Mouse (Mus musculus): ENCODE measurements at regions not wholly inside any gene's neighbourhood (a gene's known extent, or its start where the extent isn't known, plus 50 kb on each side); places are given as distances from the start of the nearest gene placed in this dataset.

DNA sequence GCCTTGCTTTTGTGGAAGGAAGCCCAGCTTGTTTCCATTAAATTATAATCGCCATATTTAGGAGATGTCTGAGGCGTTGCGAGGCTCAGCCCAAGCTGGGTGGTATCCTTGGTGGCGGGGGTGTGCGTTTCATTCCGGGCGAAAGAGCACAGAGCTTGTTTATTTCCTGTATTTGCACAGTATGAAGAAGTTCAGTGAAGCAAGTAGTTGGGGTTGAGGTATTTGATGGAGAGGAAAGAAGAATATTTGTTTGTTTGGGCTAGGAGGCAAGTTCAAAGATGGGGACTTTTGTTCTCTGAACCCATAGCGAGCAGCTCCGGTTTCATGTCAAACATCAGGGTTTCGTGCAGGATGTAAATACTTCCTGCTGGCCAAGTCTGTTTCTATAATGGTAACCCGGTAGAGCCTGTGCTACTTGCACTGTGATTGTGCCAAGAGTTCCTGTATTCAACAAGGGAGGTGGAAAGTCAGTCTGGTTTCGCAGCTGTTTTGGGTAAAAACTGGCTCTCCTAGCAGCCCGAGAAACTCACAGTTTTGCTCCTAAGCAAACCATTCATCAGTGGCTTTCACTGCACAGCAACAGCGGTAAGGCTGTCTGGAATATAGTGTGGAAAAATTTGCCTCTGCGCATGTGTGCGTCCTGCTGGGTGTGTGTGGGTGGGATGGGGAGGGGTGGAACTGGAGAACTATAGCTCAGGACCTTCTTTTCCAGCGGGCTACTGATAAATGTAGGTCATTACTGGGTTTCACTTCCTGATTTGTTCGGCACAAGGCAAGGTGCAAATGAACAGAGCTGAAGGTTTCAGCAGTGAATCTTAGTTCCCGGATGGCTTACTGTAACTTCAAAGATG, 306.7 kb upstream of the Nrip1 start:
- ATAC-seq (replicated peaks) = peak; percentile 48; the same call in 1 of the 2 replicates
- Histone ChIP-seq H3K9me3 (no peaks in the 10 kb centered on the region), H3K9ac (no peak overlapping the region), H3K27ac (no peak overlapping the region), H3K36me3 (replicated peaks) (no peaks in the 10 kb centered on the region), H3K4me1 (no peaks in the 10 kb centered on the region), H3K4me3 (no peak overlapping the region), H3K27me3 (replicated peaks) (peaks cover 3% of the 10 kb centered on the region; the same call in 1 of the 2 replicates), H3K4me2 (no peak overlapping the region)
- WGBS = 80% methylated on average over 19 of the region's 19 CpGs

GRCm38 (mm10) chr16:76678885-76679284, 305.3 kb upstream of the Nrip1 start:
- no peaks in the 10 kb centered on the region for H3K27me3 ChIP-seq (replicated peaks)
- H3K27ac ChIP-seq = no peak overlapping the region
- no peak overlapping the region for H3K4me3 ChIP-seq
- H3K9ac ChIP-seq = no peak overlapping the region
- no peak overlapping the region for H3K4me2 ChIP-seq
- H3K36me3 ChIP-seq (replicated peaks) = no peaks in the 10 kb centered on the region
- no peaks in the 10 kb centered on the region for H3K9me3 ChIP-seq
- H3K4me1 ChIP-seq = no peaks in the 10 kb centered on the region
- 85% methylated on average over 3 of the region's 3 CpGs for WGBS
- no peak for ATAC-seq (replicated peaks)

DNA sequence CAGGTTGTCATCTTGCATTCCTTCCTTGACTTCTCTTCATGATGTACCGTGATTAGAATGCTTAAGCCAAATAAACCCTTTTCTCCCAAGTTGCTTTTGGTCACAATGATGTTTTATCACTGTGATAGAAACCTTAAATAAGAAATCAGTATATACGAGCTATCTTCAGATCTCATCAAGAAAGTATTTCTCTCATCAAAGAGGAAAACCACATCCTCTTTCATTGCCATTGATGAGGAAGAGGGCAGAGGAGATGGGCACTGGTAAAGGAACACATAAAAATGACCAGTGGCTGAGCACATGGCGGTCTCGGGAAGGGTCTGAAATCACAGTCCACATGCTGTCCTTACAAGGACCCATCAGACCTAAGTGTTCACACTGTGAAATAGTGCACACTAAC, 296.2 kb upstream of the Nrip1 start:
- no peak for ATAC-seq (replicated peaks)
- Histone ChIP-seq H3K4me2 (no peak overlapping the region), H3K36me3 (replicated peaks) (no peaks in the 10 kb centered on the region), H3K9ac (no peak overlapping the region), H3K9me3 (no peaks in the 10 kb centered on the region), H3K4me1 (no peaks in the 10 kb centered on the region), H3K27ac (no peak overlapping the region), H3K4me3 (no peak overlapping the region), H3K27me3 (replicated peaks) (no peaks in the 10 kb centered on the region)
- WGBS = 90% methylated on average over 4 of the region's 4 CpGs

- no peak overlapping the region for H3K4me2 ChIP-seq
- no peak for ATAC-seq (replicated peaks)
- H3K36me3 ChIP-seq (replicated peaks) = no peaks in the 10 kb centered on the region
- no peaks in the 10 kb centered on the region for H3K9me3 ChIP-seq
- no peaks in the 10 kb centered on the region for H3K27me3 ChIP-seq (replicated peaks)
- no peak overlapping the region for H3K9ac ChIP-seq
- 65% methylated on average over 3 of the region's 3 CpGs for whole genome bisulfite sequencing
- H3K4me3 ChIP-seq = no peak overlapping the region
- no peak overlapping the region for H3K27ac ChIP-seq
- no peaks in the 10 kb centered on the region for H3K4me1 ChIP-seq
Measured at GRCm38 (mm10) chr16:76667046-76667445, 293.4 kb upstream of the Nrip1 start.

GRCm38 (mm10) chr16:76655106-76655505, 281.5 kb upstream of the Nrip1 start:
- Histone ChIP-seq H3K27ac (no peak overlapping the region), H3K4me2 (no peak overlapping the region), H3K27me3 (replicated peaks) (no peaks in the 10 kb centered on the region), H3K9me3 (no peaks in the 10 kb centered on the region), H3K36me3 (replicated peaks) (no peaks in the 10 kb centered on the region), H3K4me3 (no peak overlapping the region), H3K4me1 (no peaks in the 10 kb centered on the region), H3K9ac (no peak overlapping the region)
- ATAC-seq (replicated peaks) = no peak
- WGBS = 33% methylated on average over 3 of the region's 3 CpGs

DNA sequence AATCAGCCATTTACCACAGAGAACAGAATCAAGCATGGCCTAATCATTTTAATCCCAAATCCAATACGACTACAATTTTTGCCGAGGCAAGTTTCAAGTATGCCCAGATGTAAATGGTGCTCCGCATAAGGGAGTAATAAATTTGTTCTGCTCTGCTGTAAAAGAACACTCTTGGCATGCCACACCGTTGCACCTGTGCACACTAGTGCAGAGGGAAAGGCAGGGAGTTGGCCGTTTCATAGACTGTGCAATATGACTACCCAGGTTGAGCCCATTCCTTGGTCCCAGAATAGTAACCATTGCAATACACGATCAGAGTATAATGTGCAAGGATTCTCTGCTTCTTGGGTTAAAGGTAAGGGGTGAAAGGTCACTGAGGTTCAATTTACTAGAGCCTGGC, 270.7 kb upstream of the Nrip1 start:
- H3K27me3 ChIP-seq (replicated peaks) = no peaks in the 10 kb centered on the region
- no peak overlapping the region for H3K27ac ChIP-seq
- no peak overlapping the region for H3K9ac ChIP-seq
- ATAC-seq (replicated peaks) = no peak
- 91% methylated on average over 6 of the region's 6 CpGs for WGBS
- H3K4me2 ChIP-seq = no peak overlapping the region
- H3K4me3 ChIP-seq = no peak overlapping the region
- no peaks in the 10 kb centered on the region for H3K9me3 ChIP-seq
- no peaks in the 10 kb centered on the region for H3K4me1 ChIP-seq
- no peaks in the 10 kb centered on the region for H3K36me3 ChIP-seq (replicated peaks)

DNA sequence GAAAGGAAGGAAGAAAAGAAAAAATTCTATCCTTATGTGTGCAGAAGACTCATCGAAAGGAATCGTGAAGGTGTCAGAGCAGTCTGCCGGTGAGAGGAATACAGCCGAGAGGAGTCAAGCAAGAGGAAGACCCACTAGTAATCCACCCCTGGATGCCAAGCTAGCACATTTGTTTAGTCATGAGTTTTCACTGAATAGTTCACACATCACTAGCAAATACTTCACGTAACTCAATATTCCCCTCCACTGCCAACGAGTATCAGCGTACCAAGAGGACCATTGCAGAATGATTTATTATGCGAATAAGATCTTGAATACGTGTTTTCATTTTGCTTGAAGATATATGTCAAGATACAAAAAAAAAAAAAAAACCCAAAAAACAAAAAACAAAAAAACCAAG, 270.2 kb upstream of the Nrip1 start:
- no peak for ATAC-seq (replicated peaks)
- WGBS = 95% methylated on average over 9 of the region's 9 CpGs
- no peak overlapping the region for H3K27ac ChIP-seq
- no peaks in the 10 kb centered on the region for H3K36me3 ChIP-seq (replicated peaks)
- H3K4me1 ChIP-seq = no peaks in the 10 kb centered on the region
- H3K4me3 ChIP-seq = no peak overlapping the region
- H3K4me2 ChIP-seq = no peak overlapping the region
- H3K27me3 ChIP-seq (replicated peaks) = no peaks in the 10 kb centered on the region
- H3K9me3 ChIP-seq = no peaks in the 10 kb centered on the region
- H3K9ac ChIP-seq = no peak overlapping the region

DNA sequence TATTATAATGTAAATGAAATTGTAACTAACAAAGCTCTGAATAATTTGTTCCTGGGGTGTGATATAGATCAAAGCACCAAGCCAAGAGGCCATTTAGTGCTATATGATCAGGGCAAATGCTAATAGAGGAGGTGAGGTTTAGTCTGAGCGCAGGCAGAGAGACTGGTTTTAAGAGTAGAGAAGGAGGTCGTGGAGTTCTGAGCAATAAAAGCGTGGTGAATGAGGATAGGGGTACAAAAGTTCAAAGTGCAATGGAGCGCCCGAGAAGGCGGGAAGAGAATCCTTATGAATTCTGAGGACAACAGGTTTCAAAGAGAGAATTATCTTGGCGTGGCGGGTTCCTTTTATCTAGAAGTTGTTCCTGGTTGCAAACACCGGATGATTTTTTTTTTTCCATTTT, 261.5 kb upstream of the Nrip1 start:
- H3K9me3 ChIP-seq = no peaks in the 10 kb centered on the region
- no peaks in the 10 kb centered on the region for H3K36me3 ChIP-seq (replicated peaks)
- H3K4me2 ChIP-seq = no peak overlapping the region
- H3K27ac ChIP-seq = no peak overlapping the region
- no peak for ATAC-seq (replicated peaks)
- H3K9ac ChIP-seq = no peak overlapping the region
- H3K4me1 ChIP-seq = no peaks in the 10 kb centered on the region
- WGBS = 81% methylated on average over 9 of the region's 9 CpGs
- H3K4me3 ChIP-seq = no peak overlapping the region
- H3K27me3 ChIP-seq (replicated peaks) = no peaks in the 10 kb centered on the region

DNA sequence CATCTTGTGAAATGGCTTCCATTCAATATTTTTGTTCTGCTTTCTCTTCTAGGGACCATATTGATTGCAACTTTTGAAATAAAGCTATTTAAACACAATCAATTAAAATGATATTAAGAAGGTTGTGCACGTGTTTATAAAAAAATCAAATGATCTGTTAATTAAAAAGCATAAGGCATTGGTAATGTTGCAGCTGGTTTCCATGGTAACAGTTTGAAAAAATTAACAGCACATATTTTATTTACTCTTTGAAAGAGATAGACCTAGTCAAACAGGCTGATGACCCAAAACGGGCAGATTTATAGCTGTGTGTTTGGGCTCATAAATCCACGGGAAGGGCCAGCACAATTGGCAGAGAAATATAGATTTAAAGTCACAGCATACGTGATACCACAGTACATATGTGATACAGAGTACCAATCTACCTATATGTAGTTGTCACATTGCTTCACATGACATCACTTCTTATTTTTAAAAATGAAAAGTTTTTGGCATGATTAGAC, 260.6 kb upstream of the Nrip1 start:
- 82% methylated on average over 4 of the region's 4 CpGs for WGBS
- Histone ChIP-seq H3K4me2 (no peak overlapping the region), H3K9me3 (no peaks in the 10 kb centered on the region), H3K4me3 (no peak overlapping the region), H3K4me1 (no peaks in the 10 kb centered on the region), H3K27me3 (replicated peaks) (no peaks in the 10 kb centered on the region), H3K36me3 (replicated peaks) (no peaks in the 10 kb centered on the region), H3K27ac (no peak overlapping the region), H3K9ac (no peak overlapping the region)
- ATAC-seq (replicated peaks) = no peak

DNA sequence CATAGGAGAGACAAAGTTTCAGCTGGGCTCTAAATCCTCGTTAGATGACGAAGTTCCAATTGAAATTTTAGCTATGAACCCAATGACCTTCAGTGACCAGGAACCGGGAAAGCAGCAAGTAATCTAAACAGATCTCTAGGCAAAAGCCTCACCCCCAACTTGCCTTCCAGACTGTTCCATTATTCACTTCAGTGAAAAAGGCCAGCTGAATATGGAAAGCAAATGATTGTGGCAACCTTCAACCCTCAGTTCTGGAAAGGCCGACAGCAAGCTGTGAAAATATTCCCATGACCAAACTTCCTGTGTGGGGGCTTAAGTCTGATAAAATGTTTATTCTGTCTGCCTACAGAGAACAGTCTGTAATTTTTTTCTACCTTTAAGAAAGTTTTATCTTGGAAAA, 252.5 kb upstream of the Nrip1 start:
- WGBS = 72% methylated on average over 4 of the region's 4 CpGs
- no peaks in the 10 kb centered on the region for H3K36me3 ChIP-seq (replicated peaks)
- H3K27me3 ChIP-seq (replicated peaks) = no peaks in the 10 kb centered on the region

DNA sequence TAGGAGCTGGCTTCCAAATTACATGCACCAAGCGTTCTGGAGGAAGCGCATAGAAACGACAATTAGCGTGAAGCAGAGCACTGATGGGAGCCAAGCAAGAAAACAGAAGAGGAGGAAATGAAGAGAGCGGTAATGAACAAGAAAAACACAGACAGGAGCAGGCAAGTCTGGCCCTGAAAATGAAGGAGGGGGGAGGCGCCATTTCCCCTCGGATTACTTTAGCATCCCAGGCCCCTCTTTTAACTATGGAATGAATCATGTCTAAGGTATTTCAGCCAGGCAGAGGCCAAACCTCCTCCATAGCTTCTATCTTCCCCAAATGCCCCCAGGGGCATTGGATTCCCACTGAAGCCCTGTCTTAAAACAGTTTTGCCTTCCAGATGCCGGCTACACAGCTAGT, 248.1 kb upstream of the Nrip1 start:
- WGBS = 68% methylated on average over 8 of the region's 8 CpGs
- ATAC-seq (replicated peaks) = no peak
- Histone ChIP-seq H3K4me2 (no peak overlapping the region), H3K4me3 (no peak overlapping the region), H3K9me3 (no peaks in the 10 kb centered on the region), H3K27ac (no peak overlapping the region), H3K4me1 (no peaks in the 10 kb centered on the region), H3K27me3 (replicated peaks) (no peaks in the 10 kb centered on the region), H3K9ac (no peak overlapping the region), H3K36me3 (replicated peaks) (no peaks in the 10 kb centered on the region)

More for the DNA sequence above, 252.5 kb upstream of the Nrip1 start:
- Histone ChIP-seq H3K9me3 (no peaks in the 10 kb centered on the region), H3K4me1 (no peaks in the 10 kb centered on the region), H3K27ac (no peak overlapping the region), H3K4me2 (no peak overlapping the region), H3K9ac (no peak overlapping the region), H3K4me3 (no peak overlapping the region)
- ATAC-seq (replicated peaks) = no peak

DNA sequence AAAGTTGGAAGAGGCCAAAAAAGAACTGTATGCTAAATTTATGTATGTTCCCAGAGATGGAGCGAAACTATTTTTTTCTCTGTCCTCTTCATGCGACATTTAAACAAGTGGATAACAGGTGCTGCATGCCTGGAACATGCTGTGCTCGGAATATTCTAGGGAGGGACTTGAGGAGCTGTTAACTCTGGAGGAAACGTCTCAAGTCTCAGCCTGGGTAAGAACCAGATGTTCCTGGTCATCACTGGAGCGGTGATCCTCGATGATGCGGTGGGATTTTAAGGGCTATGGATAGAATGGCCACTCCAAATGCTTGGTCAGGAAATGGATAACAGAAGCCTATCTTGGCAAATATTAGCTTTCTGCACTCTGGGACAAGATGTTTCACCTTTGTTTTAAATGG, 244.7 kb upstream of the Nrip1 start:
- no peak overlapping the region for H3K27ac ChIP-seq
- no peaks in the 10 kb centered on the region for H3K36me3 ChIP-seq (replicated peaks)
- WGBS = 91% methylated on average over 7 of the region's 7 CpGs
- no peak overlapping the region for H3K4me2 ChIP-seq
- no peaks in the 10 kb centered on the region for H3K9me3 ChIP-seq
- no peaks in the 10 kb centered on the region for H3K27me3 ChIP-seq (replicated peaks)
- no peak overlapping the region for H3K4me3 ChIP-seq
- no peaks in the 10 kb centered on the region for H3K4me1 ChIP-seq
- H3K9ac ChIP-seq = no peak overlapping the region
- no peak for ATAC-seq (replicated peaks)

GRCm38 (mm10) chr16:76611061-76611460, 237.4 kb upstream of the Nrip1 start:
- H3K27me3 ChIP-seq (replicated peaks) = no peaks in the 10 kb centered on the region
- H3K9me3 ChIP-seq = no peaks in the 10 kb centered on the region
- no peak overlapping the region for H3K4me2 ChIP-seq
- H3K27ac ChIP-seq = no peak overlapping the region
- no peak overlapping the region for H3K4me3 ChIP-seq
- no peak overlapping the region for H3K9ac ChIP-seq
- no peaks in the 10 kb centered on the region for H3K36me3 ChIP-seq (replicated peaks)
- no peak for ATAC-seq (replicated peaks)
- no peaks in the 10 kb centered on the region for H3K4me1 ChIP-seq
